Mouse (Mus musculus) CH12.LX (cell line): ENCODE measurements around the gene Cpne5. TPM values are rescaled to one million over a fixed set of nuclear protein-coding genes. Genes with fewer than 3 reads are reported as not detected.

Experiments
- DNase-seq: peaks from one replicate; pipeline ENCODE4 v3.0.0-alpha.2; 2013; ENCODE audit errors: extremely low read depth
- H3K27ac ChIP-seq: 2 replicates; pipeline ENCODE4 v1.5.1; 2012; ENCODE audit warnings: low read depth, mild to moderate bottlenecking, control low read depth, moderate library complexity; ENCODE audit not compliant: insufficient read depth
- H3K27me3 ChIP-seq: replicated peaks from 2 replicates; pipeline ENCODE3; 2012; ENCODE audit warnings: inconsistent platforms
- H3K36me3 ChIP-seq, 2 experiments: replicated peaks in 1 of 2; 2 replicates each; pipeline versions ENCODE3 to v1.6.1; 2012; ENCODE audit warnings: inconsistent platforms in 1 of 2, low read length in 1 of 2, mild to moderate bottlenecking in 1 of 2, mixed read lengths in 1 of 2, moderate library complexity in 1 of 2; ENCODE audit not compliant: control insufficient read depth in 1 of 2, insufficient read depth in 1 of 2
- H3K4me1 ChIP-seq, 2 experiments: 2 replicates each; pipeline ENCODE4 v1.6.1; 2012; ENCODE audit warnings: inconsistent platforms in 1 of 2, moderate library complexity in 1 of 2; ENCODE audit not compliant: insufficient read depth in 2 of 2, control insufficient read depth in 1 of 2
- H3K4me2 ChIP-seq: 2 replicates; pipeline ENCODE4 v1.6.1; 2012; ENCODE audit warnings: low read depth, mild to moderate bottlenecking, control low read depth; ENCODE audit not compliant: poor library complexity, insufficient read depth, severe bottlenecking
- H3K4me3 ChIP-seq, 3 experiments: fragments of 150-350 bp in 1 of 3; sonication (generic) in 1 of 3; replicated peaks in 1 of 3; 2 replicates each; pipeline versions ENCODE3 to v1.5.1; 2011 to 2012; ENCODE audit warnings: low read depth in 2 of 3, low read length in 2 of 3, mild to moderate bottlenecking in 2 of 3, moderate library complexity in 2 of 3, control low read depth in 1 of 3, improper control_type of control experiment in 1 of 3, inconsistent platforms in 1 of 3, mixed read lengths in 1 of 3; ENCODE audit not compliant: poor library complexity in 1 of 3
- H3K79me2 ChIP-seq: replicated peaks from 2 replicates; pipeline ENCODE4 v1.6.1; 2012; ENCODE audit warnings: mild to moderate bottlenecking, moderate library complexity; ENCODE audit not compliant: control insufficient read depth, poor library complexity, insufficient read depth, severe bottlenecking; ENCODE audit errors: extremely low read depth
- H3K9ac ChIP-seq: 2 replicates; pipeline ENCODE4 v1.6.1; 2012; ENCODE audit warnings: low read depth, mild to moderate bottlenecking, control low read depth, moderate library complexity; ENCODE audit not compliant: insufficient read depth
- H3K9me3 ChIP-seq: replicated peaks from 2 replicates; pipeline ENCODE3; 2012; ENCODE audit warnings: low read length, inconsistent platforms, mixed read lengths
- CHD1 ChIP-seq: IDR thresholded peaks from 2 replicates; pipeline ENCODE4 v1.6.1; 2012; ENCODE audit warnings: low read depth, low read length, improper control_type of control experiment, inconsistent platforms
- CHD2 ChIP-seq: IDR thresholded peaks from 2 replicates; pipeline ENCODE4 v1.6.1; 2011; ENCODE audit warnings: low read length, improper control_type of control experiment
- E2F4 ChIP-seq: IDR thresholded peaks from 2 replicates; pipeline ENCODE4 v1.6.1; 2011; ENCODE audit warnings: low read depth, low read length, improper control_type of control experiment; ENCODE audit not compliant: insufficient replicate concordance
- EP300 ChIP-seq: IDR thresholded peaks from 2 replicates; pipeline ENCODE4 v1.6.1; 2011; ENCODE audit warnings: low read length, improper control_type of control experiment
- ETS1 ChIP-seq: conservative IDR thresholded peaks from 2 replicates; pipeline ENCODE4 v1.6.1; 2012; ENCODE audit warnings: low read depth, mild to moderate bottlenecking, inconsistent platforms, low read length, improper control_type of control experiment, moderate library complexity
- GABPA ChIP-seq: IDR thresholded peaks from 2 replicates; pipeline ENCODE4 v1.6.1; 2012; ENCODE audit warnings: low read depth, low read length, improper control_type of control experiment, inconsistent platforms; ENCODE audit not compliant: insufficient replicate concordance
- HCFC1 ChIP-seq: IDR thresholded peaks from 2 replicates; pipeline ENCODE4 v1.6.1; 2012; ENCODE audit warnings: low read depth, mild to moderate bottlenecking, inconsistent platforms, low read length, improper control_type of control experiment
- JUN ChIP-seq: IDR thresholded peaks from 2 replicates; pipeline ENCODE4 v1.6.1; 2011; ENCODE audit warnings: low read depth, mild to moderate bottlenecking, low read length, improper control_type of control experiment, moderate library complexity; ENCODE audit not compliant: insufficient read depth
- JUND ChIP-seq: conservative IDR thresholded peaks from 2 replicates; pipeline ENCODE4 v1.6.1; 2011; ENCODE audit warnings: low read depth, low read length, improper control_type of control experiment
- MAFK ChIP-seq: IDR thresholded peaks from 2 replicates; pipeline ENCODE4 v1.6.1; 2011; ENCODE audit warnings: low read length, improper control_type of control experiment; ENCODE audit not compliant: insufficient replicate concordance
- MAX ChIP-seq: IDR thresholded peaks from 2 replicates; pipeline ENCODE4 v1.6.1; 2011; ENCODE audit warnings: low read length, improper control_type of control experiment
- MYC ChIP-seq: IDR thresholded peaks from 2 replicates; pipeline ENCODE4 v1.6.1; 2011; ENCODE audit warnings: low read depth, mild to moderate bottlenecking, improper control_type of control experiment, low read length
- PAX5 ChIP-seq: IDR thresholded peaks from 2 replicates; pipeline ENCODE4 v1.6.1; 2012; ENCODE audit warnings: low read length, inconsistent platforms, mixed read lengths
- POLR2A ChIP-seq: IDR thresholded peaks from 2 replicates; pipeline ENCODE4 v1.6.1; 2011; ENCODE audit warnings: low read depth, mild to moderate bottlenecking, improper control_type of control experiment, low read length
- POLR2AphosphoS2 ChIP-seq: IDR thresholded peaks from 2 replicates; pipeline ENCODE4 v1.6.1; 2011; ENCODE audit warnings: low read depth, low read length, improper control_type of control experiment
- RCOR1 ChIP-seq: conservative IDR thresholded peaks from 2 replicates; pipeline ENCODE4 v1.6.1; 2012; ENCODE audit warnings: low read depth, mild to moderate bottlenecking, inconsistent platforms, low read length, improper control_type of control experiment
- SMC3 ChIP-seq: IDR thresholded peaks from 2 replicates; pipeline ENCODE4 v1.6.1; 2011; ENCODE audit warnings: low read depth, low read length, improper control_type of control experiment
- TBP ChIP-seq: conservative IDR thresholded peaks from 2 replicates; pipeline ENCODE4 v1.6.1; 2011; ENCODE audit warnings: low read depth, low read length, improper control_type of control experiment
- TCF12 ChIP-seq: IDR thresholded peaks from 2 replicates; pipeline ENCODE4 v1.6.1; 2014; ENCODE audit warnings: low read depth, mild to moderate bottlenecking, inconsistent platforms, low read length, improper control_type of control experiment
- ZMIZ1 ChIP-seq: IDR thresholded peaks from 2 replicates; pipeline ENCODE4 v1.6.1; 2012; ENCODE audit warnings: low read depth, mild to moderate bottlenecking, inconsistent platforms, low read length, improper control_type of control experiment
- ZNF384 ChIP-seq: IDR thresholded peaks from 2 replicates; pipeline ENCODE4 v1.6.1; 2012; ENCODE audit warnings: low read depth, low read length, improper control_type of control experiment, inconsistent platforms
- dilution Hi-C: fragments of 300-500 bp; cut with MboI; formaldehyde crosslinking; loops from 2 replicates; pipeline ENCODE4 v1.14.3; 2020; ENCODE audit warnings: low sequenced_read_pairs; ENCODE audit not compliant: extremely low pct_unique_long_range_greater_than_20kb, extremely low pct_ligation_motif_present
- in situ Hi-C: fragments of 300-500 bp; cut with MboI; formaldehyde crosslinking; loops from 3 replicates; pipeline ENCODE4 v1.14.3; 2019; ENCODE audit warnings: low sequenced_read_pairs, low pct_ligation_motif_present, low pct_unique_long_range_greater_than_20kb, mixed read lengths
- polyA plus RNA-seq: library from polyadenylated mRNA; unstranded; fragments of >175 nt; gene quantifications from 2 replicates; pipeline ENCODE4 v1.2.1, GENCODE M21; 2012; ENCODE audit warnings: low read depth; ENCODE audit not compliant: insufficient read length
- total RNA-seq, 2 experiments: library from RNA; depleted of rRNA; stranded (reverse); fragments of 300-350 nt in 1 of 2; fragments of >200 nt in 1 of 2; gene quantifications; 2 replicates each; pipeline ENCODE4 v1.2.3; 2012 to 2014

The Cpne5 gene
- total and polyA plus RNA-seq, 3 experiments: 0.68 to 1.9 (median 1.3) TPM

DNA sequence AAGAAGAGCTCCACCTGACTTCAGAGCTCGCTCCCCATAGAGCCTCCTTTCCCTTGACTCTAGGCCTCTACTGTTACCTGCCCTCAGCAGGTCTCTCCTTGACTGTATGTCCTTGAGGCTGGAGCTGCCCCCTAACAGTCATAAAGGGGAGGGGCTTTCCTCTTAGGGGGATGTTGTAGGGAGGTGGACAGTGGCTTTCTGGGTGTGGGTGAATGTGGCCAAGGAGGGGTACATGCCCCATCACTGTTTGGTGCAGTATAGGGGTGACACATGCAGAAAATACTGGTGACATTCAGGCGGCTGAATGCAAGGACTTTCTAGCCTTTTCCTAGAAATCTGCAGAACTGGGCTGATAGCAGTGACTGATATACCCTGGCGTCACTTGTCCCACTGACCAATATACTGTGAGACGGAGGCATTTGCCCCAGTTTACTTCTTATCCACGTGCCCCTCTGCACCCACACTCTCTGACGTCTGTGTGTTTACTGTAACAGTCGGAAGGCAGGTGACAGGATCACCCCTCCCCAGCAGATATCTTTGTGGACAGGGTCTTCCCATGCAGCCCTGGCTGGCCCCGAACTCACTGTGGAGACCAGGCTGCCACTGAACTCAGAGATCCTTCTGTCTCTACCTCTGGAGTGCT is 120.8 kb downstream of the Cpne5 start:
- DNase-seq: no peak
- dilution Hi-C loops: no loop called here
- H3K4me1 ChIP-seq: peaks cover 2 to 4% of the 10 kb centered on the region in 2 experiments; a peak in 2 of 4 replicates

DNA sequence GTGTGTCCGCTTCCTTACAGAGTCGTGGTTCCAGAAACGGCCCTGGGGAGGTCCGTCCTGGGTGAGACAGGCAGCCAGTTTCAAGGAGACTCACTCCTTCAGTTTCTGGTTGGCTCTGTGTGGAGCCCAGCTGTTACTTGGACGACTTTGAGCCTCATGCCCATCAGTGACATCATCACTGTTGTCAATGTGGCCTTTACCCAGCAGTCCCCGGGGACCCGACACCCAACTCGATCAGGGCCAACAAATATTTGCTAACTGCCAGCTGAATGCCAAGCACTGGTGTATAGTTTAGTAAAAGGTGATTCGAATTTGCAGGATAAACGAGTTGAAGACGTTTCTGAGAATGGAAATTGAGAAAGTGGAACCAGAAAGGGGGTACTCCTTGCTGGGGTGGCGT is 121.9 kb downstream of the Cpne5 start:
- no peaks in the 10 kb centered on the region for H3K9me3 ChIP-seq
- in situ Hi-C loops: no loop called here
- TF ChIP-seq POLR2AphosphoS2 (no peak), MYC (no peak), PAX5 (no peak)
- no peaks in the 10 kb centered on the region for H3K27me3 ChIP-seq
- H3K4me1 ChIP-seq: peaks cover 0 to 10% of the 10 kb centered on the region in 2 experiments; a peak in 2 of 4 replicates
- H3K27ac ChIP-seq: no peak overlapping the region
- no peak overlapping the region for H3K4me2 ChIP-seq
- H3K9ac ChIP-seq: no peak overlapping the region
- H3K36me3 ChIP-seq: no peaks in the 10 kb centered on the region
- H3K4me3 ChIP-seq: no peak overlapping the region
- dilution Hi-C loops: no loop called here
- no peaks in the 10 kb centered on the region for H3K79me2 ChIP-seq
- no peak for DNase-seq

More for the DNA sequence above, 120.8 kb downstream of the Cpne5 start:
- no peaks in the 10 kb centered on the region for H3K36me3 ChIP-seq
- no peak overlapping the region for H3K4me2 ChIP-seq
- no peaks in the 10 kb centered on the region for H3K79me2 ChIP-seq
- H3K4me3 ChIP-seq: no peak overlapping the region
- no peaks in the 10 kb centered on the region for H3K27me3 ChIP-seq
- TF ChIP-seq GABPA (no peak), MAFK (no peak), ETS1 (no peak), JUN (no peak), ZNF384 (no peak), TBP (no peak), SMC3 (no peak), RCOR1 (no peak), MAX (no peak), EP300 (no peak), CHD1 (no peak), CHD2 (no peak), HCFC1 (no peak), JUND (no peak), ZMIZ1 (no peak), TCF12 (no peak), E2F4 (no peak), POLR2A (no peak)
- TF ChIP-seq, all 38 proteins: peak for 0
- H3K9me3 ChIP-seq: no peaks in the 10 kb centered on the region
- H3K9ac ChIP-seq: no peak overlapping the region
- in situ Hi-C loops: no loop called here
- no peak overlapping the region for H3K27ac ChIP-seq
